Mouse (Mus musculus): ENCODE measurements around the gene Nin. TPM values are rescaled to one million over a fixed set of nuclear protein-coding genes. Genes with fewer than 3 reads are reported as not detected.

The Nin gene
- total and polyA plus RNA-seq, 3 experiments, result 9.1 to 34.2 (median 29.7) TPM

DNA sequence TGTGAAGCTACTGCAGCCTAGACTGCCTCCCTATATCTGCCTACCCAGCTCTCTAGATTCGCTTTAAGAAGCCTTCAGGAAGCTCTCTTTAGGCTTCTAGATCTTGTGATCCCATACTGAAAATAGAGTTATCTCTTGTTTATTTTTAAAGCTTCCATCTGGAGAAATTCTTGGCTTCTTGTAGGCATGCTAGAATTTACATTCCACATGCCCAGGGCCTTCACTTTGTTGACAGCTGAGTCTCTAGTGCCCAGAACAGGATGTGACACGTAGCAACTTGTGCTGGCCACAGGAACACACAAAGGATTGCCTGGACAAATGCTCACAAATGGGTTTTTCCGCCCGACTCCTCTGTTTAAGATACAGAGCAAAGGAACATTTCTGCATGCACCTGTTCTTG is 97.6 kb downstream of the Nin start:
- DNase-seq, result no peak

DNA sequence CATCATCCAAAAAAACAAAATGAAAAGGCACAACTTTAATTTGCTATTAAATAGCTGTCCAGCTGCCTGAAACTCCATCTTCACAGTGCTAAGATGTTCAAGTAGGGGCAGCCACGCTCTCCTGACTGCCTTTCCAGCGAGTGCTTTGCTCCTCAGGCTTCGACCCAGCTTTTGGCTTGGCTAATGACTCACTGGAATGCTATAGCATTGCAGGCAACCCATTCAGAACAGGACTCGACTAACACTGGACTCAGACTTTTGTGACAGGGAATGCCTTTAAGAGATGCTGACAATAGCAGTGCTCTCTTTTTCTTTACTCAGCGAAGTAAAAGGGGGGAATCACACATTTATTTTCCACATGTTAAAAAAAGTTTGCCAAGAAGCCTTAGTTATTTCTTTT is 101.8 kb downstream of the Nin start:
- DNase-seq, result no peak

DNA sequence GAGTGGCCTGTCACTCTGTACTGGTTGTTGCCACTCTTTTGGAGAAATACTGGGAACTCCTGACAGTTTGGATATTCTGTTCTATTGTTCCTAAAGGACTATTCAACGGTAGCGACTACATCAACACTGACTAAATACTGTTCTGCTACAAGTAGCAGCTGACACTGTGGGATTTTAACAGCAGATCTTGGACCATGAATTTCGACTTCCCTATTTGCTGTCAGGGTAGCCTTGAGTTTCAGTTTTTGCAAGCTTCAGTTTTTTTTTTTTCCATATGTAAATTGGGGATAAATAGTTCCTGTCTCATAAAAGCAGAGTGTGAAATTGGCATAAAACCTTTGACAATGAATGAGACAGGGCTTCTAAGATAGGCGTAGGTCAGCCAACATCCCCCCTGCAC is 103.2 kb downstream of the Nin start:
- no peak for DNase-seq

DNA sequence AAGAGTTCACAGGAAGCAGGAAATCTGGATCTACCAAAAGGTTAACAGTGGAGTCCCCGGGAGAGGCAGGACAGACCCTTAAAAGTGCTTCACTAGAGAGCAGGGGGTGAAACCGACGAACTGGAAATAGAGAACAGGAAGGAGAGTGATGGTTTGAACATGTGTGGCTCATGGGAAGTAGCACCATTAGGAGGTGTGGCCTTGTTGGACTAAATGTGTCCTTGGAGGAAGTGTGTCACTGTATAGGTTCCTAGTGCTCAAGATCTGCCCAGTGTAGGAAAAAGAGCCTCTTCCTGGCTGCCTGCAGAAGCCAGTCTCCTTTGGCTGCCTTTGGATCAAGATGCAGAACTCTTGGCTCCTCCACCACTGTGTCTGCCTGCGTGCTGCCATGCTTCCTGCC is 108.4 kb downstream of the Nin start:
- no peak for DNase-seq

DNA sequence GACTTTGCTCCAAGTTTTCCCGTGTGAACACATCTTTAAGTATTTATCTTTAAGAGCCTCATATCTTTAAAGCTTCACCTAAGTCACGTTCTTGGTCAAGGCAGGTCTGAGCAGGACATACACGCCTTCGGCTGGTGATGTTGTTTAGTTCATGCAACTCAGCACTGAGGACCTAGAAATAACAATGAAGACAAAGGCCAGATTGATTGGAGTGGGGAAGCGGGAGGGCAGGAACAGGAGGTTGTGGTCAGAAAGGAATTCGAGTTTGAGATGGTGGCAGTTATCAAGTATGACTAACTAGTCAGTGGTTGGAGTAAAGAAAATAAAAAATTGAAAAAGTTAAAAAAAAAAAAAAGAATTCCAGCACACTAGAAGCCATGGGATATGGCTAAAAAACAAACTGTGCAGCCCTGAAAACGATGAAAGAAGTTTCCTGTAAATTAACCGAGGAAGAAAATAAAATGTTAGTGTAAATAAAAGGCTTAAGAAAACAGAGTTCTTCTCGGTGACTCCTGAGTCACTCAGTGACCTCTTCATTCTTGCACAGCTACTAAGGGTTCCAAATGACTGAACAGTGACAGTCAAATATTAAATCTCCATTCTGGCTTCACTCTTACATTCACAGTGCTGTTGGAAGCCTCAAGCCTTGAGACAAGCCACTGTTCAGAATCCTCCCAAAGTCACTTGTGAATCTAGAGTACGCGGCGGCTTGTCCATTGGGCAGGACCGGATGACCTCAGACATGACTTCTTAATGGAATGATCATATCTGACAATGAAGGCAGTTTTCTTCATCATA is 115.1 kb downstream of the Nin start:
- no peak for DNase-seq

DNA sequence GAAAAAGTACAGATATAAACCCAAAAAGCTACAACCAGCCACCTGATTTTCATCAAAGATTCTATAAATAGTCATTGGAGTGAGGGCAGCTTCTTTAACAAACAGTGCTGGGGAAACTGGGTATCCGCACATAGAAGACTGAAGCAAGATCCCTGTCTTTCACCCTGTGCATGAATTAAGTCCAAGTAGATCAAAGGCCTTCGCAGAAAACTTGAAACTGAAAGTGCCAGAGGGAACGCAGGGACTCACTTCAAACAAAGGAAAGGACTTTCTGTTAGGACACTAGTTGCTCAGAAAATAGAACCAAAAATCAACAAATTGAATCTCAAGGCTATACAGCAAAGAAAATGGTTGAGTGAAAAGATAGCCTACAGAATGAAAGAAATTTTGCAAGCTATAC is 118.1 kb downstream of the Nin start:
- DNase-seq, result no peak

DNA sequence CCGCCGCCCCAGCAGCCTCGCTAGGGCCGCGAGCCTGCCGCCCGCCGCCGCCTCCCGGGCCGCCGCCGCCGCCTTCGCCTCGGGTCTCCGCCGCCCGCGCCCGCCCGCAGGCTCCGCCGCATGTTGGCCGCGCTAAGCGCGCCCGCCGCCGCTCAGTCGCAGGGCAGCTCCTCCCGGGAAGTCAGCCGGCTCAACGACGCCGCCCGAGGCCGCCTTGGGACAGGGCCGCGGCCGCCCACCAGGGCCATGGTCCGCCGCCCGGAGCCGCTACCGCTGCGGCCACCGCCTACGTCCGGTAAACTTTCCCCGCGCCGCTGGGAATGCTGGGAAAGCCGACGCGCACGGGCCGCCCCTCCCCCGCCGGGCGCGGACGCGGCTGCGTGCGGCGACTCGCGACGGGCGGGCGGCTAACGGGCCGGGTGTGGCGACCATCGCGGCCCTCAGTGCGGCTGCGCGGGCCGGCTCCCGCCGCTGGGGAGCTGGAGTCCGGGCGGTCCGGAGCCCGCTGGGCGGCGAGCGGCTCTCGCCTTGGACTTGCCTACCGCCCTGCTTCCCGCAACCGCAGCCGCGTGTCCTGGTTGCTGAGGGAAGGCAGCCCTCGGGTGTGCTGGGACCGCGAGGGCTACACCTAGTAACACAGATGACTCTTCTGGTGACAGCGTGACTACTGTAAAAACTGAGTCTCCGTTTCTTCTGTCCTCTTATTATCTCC is 126.6 kb downstream of the Nin start, which contains the start of gene Sav1:
Gene Sav1, minus strand, starts transcription at position 217 of the 712 bp plus-strand sequence.
- peak; percentile 95 for DNase-seq

DNA sequence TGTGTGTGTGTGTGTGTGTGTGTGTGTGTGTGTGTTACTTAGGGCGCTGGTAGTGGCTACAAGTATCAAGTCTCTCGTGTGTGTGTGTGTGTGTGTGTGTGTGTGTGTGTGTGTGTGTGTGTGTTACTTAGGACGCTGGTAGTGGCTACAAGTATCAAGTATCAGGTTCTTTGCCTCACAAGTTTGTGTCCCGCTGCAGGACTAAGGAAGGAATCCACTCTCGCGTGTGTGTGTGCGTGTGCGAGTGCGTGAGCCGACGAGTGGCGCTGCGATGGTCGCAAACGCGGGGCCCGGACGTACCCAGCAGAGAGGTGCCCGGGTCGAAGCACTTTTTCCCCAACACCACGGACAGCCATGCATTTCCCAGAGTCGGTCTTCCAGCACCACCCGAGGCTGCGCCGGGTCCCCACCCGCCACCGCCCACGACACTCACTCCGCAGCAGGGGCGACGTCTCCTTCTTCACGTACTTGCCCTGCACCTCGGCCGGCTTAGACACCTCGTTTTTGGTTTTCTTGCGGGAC is 127.2 kb downstream of the Nin start:
- no peak for DNase-seq

DNA sequence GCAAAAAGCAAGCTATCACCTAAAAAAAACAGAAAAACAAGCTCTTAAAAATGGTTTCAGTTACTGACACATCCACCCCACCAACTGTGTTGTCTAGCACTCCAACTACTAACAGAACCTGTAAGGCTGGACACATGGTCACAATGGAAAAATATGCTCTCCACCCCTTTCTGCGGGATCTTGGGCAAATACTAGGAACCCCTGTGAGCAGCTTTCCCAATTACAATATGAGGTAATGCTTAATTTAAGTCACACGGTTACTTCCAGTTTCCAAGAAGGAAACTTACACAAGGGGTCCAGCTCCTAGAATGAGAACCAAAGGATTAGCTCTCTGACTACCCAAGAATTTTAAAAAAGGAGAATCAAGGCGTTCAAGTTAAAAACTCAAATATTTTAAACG is 128.0 kb downstream of the Nin start:
- DNase-seq, result peak; percentile 28

DNA sequence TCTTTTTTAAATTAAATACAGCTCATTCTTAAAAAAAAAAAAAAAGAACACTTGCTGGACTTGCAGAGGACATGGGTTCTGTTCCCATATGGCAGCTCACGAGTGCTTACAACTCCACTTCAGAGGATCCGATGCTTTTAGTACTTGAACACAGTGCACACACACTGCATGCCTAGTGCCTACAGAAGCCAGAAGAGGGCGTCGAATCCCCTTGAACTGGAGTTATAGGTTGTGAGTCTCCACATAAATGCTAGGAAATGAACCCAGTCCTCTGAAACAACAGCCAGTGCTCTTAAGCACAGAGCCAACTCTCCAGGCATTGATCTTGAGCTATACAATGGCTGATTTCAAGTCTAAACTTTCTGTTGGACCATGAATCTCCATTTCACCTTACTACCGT is 130.6 kb downstream of the Nin start:
- DNase-seq, result no peak

DNA sequence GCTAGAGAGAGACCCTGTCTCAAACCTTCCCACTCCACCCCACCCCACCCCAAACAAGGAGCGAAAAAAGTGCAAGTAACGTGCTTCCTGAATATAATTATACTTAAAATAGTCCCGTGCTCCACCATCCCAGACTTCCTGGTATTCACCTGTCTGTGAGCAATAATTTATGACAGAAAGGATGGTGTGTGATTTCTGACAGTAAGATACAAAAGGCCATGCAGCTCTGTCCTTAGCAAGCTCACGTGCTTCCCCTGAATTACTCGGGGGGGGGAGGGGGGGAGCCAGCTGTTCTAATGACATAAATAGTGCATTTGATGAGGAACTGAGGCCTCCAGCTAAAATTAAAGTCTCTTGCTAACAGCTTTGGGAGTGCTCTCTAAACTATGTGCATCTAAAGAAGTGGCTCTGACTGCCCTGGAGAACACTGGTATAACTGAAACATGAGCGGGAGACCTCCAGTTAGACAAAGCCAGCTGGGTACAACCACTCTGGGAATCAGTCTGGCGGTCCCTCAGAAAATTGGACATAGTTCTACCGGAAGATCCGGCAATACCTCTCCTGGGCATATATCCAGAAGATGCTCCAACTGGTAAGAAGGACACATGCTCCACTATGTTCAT is 136.0 kb downstream of the Nin start:
- DNase-seq, result peak; percentile 15

DNA sequence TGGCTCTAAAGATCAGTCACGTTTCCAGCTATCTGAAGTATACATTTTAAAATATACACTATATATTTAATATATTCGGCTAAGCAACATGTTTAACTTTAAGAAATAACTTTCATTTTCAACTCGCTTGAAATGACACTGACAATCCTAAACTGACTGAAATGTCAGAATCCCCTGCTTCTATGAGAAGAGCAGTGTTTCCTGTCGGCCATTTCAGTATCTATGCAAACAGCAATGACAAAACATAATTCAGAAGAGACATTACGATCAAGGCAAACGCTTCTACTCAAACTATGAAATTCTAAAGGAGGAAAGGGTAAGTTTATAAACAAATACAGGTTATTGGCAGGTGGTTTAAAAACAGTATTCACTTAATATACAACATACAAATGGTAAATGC is 136.8 kb downstream of the Nin start:
- DNase-seq, result no peak

DNA sequence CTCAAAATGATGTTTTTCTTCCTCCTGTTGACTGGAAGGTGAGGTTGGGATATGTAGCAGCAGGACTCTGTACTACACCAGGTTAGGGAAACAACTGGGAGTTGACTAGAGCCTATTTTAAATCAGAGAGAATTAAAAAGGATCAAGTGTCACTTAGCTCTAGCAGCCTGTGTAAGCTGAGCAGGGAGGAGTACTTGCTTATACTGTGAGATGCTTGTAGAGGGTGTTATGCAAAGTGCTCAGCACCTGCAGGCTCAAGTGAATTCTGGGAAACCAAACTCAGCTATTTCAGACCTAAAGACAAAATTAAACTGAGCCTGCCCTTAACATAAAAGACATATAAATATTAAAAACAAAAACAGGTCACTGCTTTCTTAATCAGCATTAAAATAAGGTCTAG is 139.9 kb downstream of the Nin start:
- no peak for DNase-seq

DNA sequence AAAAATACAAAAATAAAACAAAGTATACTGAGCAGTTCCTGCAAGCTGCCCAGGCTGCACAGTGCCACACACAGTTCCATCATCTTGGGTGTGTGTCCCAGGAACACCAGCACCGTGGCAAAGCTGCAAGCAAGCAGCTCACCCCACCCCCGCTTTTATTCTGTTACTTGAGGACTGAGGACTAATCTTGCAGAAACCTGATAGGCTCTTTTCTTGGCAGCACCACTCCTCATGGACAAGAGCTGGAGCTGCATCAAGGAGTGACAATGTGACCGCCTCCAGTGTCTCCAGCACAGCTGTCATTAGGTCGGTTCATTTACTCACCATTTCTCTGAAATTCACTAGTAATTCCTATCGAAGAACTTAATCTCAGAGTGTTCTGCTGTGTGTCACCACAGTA is 145.4 kb downstream of the Nin start:
- DNase-seq, result no peak

DNA sequence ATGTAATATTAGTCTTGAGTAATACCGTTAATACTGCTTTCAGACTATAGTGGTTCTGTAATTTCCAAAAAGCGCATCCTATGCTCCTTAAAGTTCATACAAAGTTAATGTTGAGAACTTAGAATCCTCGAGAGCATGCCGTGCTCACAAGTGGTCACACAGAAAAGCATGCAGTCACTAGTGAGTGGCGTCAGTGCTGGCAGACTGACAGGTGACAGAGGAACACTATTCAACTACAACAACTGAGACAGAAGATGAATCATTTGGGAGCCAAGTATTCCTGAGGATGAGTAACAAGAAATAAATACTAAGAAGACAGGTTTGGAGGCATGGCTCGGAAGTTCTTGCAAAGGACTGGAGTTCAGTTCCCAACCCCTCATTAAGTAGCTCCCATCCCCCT is 146.4 kb downstream of the Nin start:
- peak; percentile 59 for DNase-seq

DNA sequence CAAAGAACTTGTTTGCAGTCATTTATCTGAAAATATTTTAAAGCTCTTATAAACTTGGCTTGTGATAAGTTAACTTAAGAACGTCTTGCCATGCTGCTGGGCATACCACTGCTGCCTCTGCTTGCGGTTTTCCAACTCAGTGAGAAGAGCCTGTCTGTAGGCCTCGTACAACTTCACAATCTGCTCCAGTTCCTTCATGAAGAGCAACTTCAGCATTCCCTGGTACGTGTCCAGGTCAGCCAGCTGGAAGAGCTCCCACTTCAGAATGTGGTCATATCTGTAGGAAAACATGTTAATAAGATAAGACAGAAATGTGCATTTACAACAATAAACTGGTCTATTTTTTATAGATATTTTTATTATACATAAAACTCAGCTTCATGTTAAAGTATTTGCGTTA is 147.4 kb downstream of the Nin start:
- no peak for DNase-seq

DNA sequence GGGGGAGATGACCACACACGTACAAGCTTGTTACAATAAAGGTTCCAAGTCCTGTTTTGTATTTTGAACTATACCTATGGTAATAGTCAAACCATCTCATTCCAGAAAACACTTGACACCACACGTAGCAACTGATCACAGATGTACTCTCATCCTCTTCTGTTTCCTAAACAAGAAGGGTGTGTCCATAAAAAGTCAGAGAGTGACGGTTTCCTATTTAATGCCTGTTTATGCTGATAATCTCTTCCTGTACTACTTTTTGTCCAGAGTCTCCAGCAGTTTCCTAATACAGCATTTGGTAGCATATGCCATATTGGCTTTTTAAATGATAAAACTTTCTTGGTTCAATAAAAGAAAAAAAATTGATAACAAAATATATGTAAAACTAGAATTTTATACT is 147.9 kb downstream of the Nin start:
- no peak for DNase-seq

DNA sequence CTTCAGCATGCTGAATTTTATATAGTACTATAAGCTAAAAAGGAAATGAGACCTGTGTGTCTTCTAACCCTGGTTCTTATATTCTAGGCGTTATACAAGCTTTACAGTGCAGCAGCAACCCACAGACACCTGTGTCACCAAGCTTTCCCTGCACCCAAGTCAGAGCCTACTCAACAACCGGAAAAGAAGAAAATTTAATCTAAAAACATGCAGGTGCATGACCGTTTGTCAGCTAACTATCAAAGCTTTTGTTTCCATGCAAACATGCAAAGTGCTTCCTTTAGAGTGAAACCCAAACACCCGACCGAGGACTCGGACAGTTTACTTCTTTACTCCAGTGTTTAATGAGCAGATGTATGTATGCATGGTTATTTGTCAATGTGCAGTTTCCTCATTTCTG is 150.4 kb downstream of the Nin start:
- DNase-seq, result no peak

DNA sequence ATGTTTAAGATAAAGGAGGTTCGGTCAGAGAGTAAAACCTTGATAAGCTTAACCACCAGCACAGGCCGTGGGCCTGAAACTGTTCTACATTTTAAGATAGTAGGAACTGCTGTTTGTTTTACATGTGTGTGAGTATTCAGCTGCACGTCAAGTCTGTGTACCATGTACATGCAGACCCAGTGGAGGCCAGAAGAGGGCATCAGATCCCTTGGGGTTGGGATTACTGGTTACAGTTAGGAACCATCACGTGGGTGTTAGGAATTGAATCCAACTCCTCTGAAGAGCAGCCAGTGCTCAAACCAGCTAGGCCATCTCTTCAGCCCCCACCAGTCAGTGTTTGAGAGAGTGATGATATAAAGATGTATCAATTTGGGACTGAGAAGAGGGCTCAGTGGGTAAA is 151.0 kb downstream of the Nin start:
- peak; percentile 66 for DNase-seq

Data from adrenal gland, adult 2 months (tissue).